Mouse (Mus musculus): Measurements from ENCODE around the gene Ccdc62. TPM values are rescaled to one million over a fixed set of nuclear protein-coding genes. Genes with fewer than 3 reads are reported as not detected.

Gene Ccdc62
- total RNA-seq, 1 experiment from 2014 or later: 4.7 TPM

GRCm38 (mm10) chr5:123935931-123936330, 5.5 kb downstream of the Ccdc62 start:
- no peak for DNase-seq

- DNase-seq: no peak
Measured at GRCm38 (mm10) chr5:123938479-123938878, 8.0 kb downstream of the Ccdc62 start.

DNA sequence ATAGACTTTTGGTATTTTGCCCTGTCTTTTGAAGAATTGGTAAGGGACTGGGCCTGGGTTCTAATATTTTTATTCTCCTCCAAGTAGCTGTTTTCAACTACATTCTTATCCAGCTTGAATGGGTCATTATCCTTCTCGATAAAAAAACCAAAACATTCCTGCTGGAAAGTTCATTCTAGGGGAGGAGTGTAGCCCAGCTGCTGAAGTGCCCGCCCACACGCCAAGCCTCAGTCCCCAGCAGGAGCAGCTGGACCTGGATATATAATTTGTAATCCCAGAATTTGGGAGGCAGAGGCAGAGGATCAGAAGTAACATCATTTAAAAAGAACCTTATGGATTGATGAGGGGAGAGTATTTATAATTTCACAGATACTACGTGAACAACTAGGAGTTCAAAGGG, 16.1 kb downstream of the Ccdc62 start:
- no peak for DNase-seq

DNA sequence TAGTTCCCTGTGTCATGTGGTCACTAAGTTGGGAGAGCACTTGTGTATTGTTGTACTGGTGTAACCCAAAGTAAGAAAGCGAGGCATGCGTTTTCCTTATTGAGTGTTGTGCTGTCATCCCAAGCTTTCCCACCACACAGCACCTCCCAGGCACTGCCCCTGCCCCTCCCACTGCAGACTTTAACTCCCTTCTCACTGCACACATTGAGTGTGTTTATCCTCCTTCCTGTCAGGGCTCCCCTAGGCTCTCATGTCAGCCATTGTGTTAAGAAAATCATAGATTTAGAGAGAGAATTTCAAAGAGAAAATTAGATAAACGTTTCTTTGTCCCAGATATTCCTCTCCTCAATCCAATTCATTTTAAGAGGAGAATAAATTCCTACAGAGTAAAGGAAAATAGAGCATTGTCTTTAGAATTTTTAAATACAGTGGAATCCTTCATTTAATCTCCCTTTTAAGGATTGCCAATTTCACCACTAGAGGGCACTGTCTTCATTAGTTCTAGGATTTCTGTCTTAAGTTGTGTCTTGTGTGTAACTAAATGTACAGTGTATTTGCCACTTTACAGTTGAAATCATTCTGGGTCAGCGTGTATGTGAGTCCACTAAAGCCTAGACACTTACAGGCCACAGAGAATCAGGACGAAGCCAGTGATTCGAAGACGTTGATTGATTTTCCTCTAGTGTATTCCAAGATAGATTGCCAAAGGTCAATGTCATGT, 16.7 kb downstream of the Ccdc62 start:
- peak; percentile 11 for DNase-seq

DNA sequence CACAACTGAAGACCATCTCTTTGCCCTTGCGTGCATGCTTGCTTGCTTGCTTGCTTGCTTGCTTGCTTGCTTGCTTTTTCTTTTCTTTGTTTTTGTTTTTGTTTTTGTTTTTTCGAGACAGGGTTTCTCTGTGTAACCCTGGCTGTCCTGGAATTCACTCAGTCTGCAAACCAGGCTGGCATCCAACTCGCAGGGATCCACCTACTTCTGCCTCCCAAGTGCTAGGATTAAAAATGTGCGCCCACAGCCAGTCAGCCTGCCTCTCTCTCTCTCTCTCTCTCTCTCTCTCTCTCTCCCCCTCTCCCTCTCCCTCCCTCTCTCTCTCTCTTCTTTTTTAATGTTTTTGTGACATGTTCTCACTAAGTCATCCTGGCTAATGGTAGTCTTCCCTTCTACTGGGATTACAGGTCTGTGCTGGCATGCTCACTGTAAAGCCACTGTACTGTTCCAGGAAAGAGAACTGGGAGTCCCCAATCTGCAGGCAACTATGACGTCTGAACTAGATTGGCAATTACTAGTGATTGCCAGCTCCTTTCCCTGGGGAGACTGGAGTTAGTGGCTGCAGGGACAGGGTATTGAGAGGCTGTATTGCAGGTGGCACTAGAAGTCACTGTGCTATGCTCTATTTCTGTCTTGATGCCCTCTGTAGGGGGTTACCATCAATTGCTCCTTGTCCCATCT, 22.0 kb downstream of the Ccdc62 start:
- peak; percentile 50 for DNase-seq

- DNase-seq: no peak
Measured at GRCm38 (mm10) chr5:123957213-123957612, 26.7 kb downstream of the Ccdc62 start.

DNA sequence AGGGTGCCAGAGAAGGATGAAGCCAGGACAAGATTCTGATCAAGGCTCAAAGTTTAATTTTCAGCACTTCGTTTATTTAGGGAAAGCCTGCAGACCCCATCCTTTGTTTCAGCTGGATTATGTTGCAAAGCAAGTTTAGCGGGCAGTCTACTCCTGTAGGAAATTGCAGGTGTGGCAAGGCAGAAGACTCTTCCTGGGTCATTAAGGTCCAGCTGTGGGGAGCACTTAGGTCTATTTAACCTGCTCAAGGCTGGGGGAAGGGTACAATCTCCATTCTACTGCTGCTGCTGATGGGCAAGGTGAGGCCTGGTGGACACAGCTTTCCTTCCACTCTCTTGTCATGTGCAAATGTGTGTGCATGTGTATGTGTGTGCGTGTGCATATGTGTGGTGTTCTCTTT, 28.5 kb downstream of the Ccdc62 start:
- DNase-seq: no peak

DNA sequence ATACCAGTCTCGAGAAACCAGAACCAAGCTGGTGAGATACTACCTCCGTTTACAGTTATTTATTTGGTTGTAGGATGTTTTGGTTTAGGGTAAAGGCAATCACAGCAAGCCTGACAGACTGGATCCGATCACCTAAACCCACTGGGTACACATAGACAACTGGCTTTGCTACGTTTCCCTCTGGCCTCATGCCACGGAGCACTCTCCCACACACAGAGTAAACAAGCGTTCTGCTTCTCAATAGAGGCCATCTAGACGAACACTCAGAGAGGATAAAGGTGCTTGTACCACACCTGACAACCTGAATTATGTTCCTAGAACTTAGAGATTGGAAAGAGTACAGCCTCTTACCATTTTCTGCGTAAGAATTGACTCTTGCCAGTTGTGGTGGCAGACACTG, 29.6 kb downstream of the Ccdc62 start:
- DNase-seq: no peak

GRCm38 (mm10) chr5:123961046-123961445, 30.6 kb downstream of the Ccdc62 start:
- DNase-seq: no peak

GRCm38 (mm10) chr5:123964208-123964607, 33.7 kb downstream of the Ccdc62 start:
- DNase-seq: no peak

- no peak for DNase-seq
Measured at GRCm38 (mm10) chr5:123966759-123967158, 36.3 kb downstream of the Ccdc62 start.

GRCm38 (mm10) chr5:123968468-123968867, 38.0 kb downstream of the Ccdc62 start:
- no peak for DNase-seq

DNA sequence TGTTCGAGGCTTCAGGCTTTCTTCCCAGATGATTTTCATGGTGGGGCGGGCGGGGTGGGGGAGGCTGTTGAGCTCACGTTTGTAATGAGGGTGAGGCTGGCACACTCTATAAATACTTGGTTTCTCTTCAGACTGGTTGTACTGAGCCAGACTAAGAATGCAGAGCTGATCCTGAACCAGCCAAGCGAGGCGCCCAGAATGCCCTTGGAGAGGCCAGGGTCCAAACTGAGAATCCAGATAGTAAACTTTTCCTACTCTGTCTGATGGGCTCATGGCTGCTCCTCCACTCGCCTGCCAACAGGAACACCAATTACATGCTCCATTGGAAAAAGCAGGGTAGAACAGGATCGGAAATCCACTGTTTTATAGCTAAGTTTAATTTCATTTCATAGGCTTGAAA, 38.7 kb downstream of the Ccdc62 start:
- no peak for DNase-seq

DNA sequence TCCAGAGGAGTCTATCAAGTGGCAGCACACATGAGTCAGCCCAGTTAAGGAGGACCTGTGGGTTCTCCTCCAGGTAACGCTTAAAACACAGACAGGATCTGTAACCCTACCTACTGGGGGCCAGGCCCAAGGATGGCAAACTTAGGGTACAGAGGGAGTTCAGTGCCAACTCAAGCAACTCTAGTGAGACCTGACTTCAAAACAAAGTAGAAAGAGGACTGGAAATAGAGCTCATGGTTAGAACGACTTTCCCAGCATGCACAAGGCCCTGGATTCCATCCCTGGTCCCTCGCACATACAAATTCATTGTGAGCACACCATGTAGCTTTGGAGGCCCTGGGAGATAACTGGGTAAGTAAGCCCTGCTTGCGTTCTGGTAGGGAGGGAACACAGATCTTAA, 40.1 kb downstream of the Ccdc62 start:
- no peak for DNase-seq

DNA sequence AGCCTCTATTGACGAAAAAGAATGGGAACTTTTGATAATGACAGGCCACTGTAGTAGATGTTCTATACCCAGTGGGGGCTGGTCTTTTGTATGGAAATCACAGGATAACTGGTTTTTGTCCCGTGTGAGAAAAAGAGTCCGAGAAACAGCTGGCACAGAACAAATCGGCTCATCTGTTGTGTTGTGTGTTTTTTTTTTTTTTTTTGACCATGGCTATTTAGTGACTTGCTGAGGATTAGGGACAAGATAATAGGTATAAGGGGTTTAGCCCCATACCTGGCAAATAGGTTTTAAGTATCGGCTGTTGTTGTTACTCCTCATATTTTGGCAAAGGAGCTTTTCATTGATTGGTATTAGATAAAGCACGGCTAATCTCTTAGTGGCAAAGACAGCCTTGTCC, 42.0 kb downstream of the Ccdc62 start:
- DNase-seq: no peak

DNA sequence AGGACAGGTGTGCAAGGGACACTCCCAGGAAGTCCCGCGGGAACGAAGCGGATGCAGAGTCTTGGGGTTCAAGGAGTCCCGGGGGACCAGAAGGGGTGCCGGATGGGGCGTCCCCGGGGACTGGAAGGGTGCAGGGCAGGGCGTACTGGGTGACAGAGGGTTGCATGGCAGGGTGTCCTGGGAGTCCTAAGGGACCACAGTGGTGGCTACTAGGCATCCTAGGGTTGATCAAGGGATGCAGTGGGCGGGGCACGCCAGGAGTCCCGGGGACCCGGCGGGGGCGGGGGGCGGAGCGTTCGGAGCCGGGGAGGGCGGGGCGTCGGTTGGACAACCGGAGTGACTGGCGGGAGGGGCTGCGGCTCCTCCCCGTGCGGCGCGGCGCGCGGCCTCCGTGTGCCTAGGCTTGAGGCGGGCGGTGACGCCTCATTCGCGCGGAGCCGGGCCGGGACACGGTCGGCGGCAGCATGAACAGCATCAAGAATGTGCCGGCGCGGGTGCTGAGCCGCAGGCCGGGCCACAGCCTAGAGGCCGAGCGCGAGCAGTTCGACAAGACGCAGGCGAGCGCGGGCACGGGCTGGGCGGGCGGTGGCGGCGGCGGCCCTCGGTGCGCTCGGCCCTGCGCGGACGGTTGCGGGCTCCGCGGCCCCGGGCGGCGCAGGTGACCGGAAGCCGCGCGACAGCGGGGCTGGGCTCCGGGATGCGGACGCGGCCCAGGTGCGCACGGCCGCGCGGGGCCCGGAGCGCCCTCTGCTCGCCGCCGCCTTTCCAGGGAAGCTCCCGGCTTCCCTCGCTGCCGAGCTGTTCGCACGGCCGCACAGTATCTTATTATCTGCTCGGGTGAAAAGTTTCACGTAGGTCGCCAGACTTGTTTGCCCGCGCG, 43.1 kb downstream of the Ccdc62 start, which contains the start of gene Hip1r:
Hip1r (plus strand) TSS at position 330 of the 880 bp plus-strand sequence.
- peak; percentile 89 for DNase-seq

DNA sequence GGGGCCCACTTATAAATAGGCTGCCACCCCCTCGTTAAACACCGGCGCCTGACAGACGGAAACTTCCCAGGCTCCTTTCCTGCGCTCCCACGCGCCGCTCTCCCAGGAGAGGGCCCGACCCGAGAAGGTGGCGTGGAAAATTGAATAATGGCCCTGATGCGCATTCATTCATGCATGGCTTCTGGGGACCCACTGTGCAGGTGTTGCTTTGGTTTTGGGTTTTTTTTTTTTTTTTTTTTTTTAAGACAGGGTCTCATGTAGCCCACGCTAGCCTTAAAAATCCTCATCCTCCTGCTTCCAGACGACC, 43.7 kb downstream of the Ccdc62 start:
- peak; percentile 34 for DNase-seq

GRCm38 (mm10) chr5:123974616-123975111, 44.2 kb downstream of the Ccdc62 start:
- DNase-seq: no peak

- DNase-seq: no peak
Measured at GRCm38 (mm10) chr5:123975668-123976180, 45.2 kb downstream of the Ccdc62 start.

GRCm38 (mm10) chr5:123977231-123977630, 46.8 kb downstream of the Ccdc62 start:
- no peak for DNase-seq

GRCm38 (mm10) chr5:123978131-123978530, 47.7 kb downstream of the Ccdc62 start:
- no peak for DNase-seq

DNA sequence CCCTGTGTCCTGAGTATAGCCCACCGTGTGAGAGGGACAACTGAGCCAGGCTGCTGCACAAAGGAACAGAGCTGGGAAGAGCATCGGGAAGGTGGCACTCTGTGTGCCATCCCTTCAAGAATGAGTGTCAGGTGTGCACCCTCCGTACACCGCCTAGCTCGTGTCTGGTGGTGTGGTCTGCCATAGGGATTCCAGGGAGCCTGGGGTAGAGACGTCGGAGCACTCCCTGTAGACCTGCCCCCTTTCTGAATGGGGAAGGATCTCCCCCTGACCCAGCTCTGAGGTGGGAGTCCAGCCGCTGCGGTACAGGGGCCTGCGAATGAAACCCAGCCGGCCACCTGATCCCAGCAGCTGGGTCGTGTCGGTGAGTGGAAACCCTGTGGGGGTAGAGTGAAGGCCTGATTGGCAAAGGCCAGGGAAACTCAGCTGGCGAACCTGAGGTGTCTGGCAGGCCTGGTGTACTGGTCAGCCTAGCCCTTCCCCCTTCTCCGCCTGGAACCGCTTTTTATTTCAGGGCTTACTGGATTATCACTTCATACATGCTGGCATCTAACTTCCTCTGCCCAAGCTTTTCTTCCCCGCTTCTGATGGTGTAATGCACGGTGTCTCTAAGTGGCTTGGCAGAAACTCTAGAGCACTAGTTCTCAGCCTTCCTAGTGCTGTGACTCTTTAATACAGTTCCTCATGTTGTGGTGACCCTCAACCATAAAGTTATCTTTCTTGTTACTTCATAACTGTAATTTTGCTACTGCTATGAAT, 48.9 kb downstream of the Ccdc62 start:
- DNase-seq: peak; percentile 35
